Mouse (Mus musculus) testis, adult 2 months (tissue): ENCODE measurements around the gene Hoxb8. TPM values are rescaled to one million over a fixed set of nuclear protein-coding genes. Genes with fewer than 3 reads are reported as not detected.

Source experiments
- H3K27ac ChIP-seq: fragments of 200-500 bp; 2 replicates; pipeline ENCODE4 v1.5.1; 2012; ENCODE audit warnings: low read depth, low read length; ENCODE audit not compliant: control insufficient read depth, insufficient read depth
- H3K27me3 ChIP-seq: fragments of 200-500 bp; 2 replicates; pipeline ENCODE4 v1.6.1; 2012; ENCODE audit warnings: mild to moderate bottlenecking, low read length, moderate library complexity; ENCODE audit not compliant: control insufficient read depth, insufficient read depth
- H3K36me3 ChIP-seq: fragments of 200-500 bp; 2 replicates; pipeline ENCODE4 v1.6.1; 2012; ENCODE audit warnings: mild to moderate bottlenecking, low read length; ENCODE audit not compliant: control insufficient read depth, insufficient read depth
- H3K4me1 ChIP-seq: fragments of 200-500 bp; 2 replicates; pipeline ENCODE4 v1.6.1; 2012; ENCODE audit warnings: low read length; ENCODE audit not compliant: control insufficient read depth, insufficient read depth
- H3K4me3 ChIP-seq: fragments of 200-500 bp; 2 replicates; pipeline ENCODE4 v1.5.1; 2012; ENCODE audit warnings: low read depth, mild to moderate bottlenecking, low read length, moderate library complexity, mixed read lengths; ENCODE audit not compliant: control insufficient read depth
- CTCF ChIP-seq: fragments of 200-500 bp; IDR thresholded peaks from 2 replicates; pipeline ENCODE4 v1.5.1; 2012; ENCODE audit warnings: low read depth, mild to moderate bottlenecking, inconsistent platforms, low read length, moderate library complexity; ENCODE audit not compliant: control insufficient read depth, insufficient read depth, insufficient replicate concordance
- POLR2A ChIP-seq: fragments of 200-500 bp; IDR thresholded peaks from 2 replicates; pipeline ENCODE4 v1.6.1; 2012; ENCODE audit warnings: low read depth, mild to moderate bottlenecking, inconsistent platforms, low read length, moderate library complexity; ENCODE audit not compliant: control insufficient read depth
- polyA plus RNA-seq: library from polyadenylated mRNA; depleted of rRNA; stranded (reverse); fragments of >200 nt; gene quantifications from 2 replicates; pipeline ENCODE4 v1.2.3, GENCODE M21; 2012; rRNA removed

Hoxb8 gene
- polyA plus RNA-seq, 1 experiment: 0.11 TPM

- Histone ChIP-seq H3K4me3 (no peak overlapping the region), H3K27me3 (peaks cover 2% of the 10 kb centered on the region), H3K4me1 (peaks cover 3% of the 10 kb centered on the region; the same call in 1 of the 2 replicates), H3K36me3 (no peaks in the 10 kb centered on the region), H3K27ac (no peak overlapping the region)
- TF ChIP-seq POLR2A: no peak
- no peak for TF ChIP-seq CTCF
These were observed 45.0 kb downstream of the Hoxb8 start for GRCm38 (mm10) chr11:96326705-96327104.

- Histone ChIP-seq H3K4me1 (peaks cover 3% of the 10 kb centered on the region; the same call in 1 of the 2 replicates), H3K27me3 (peaks cover 2% of the 10 kb centered on the region), H3K36me3 (no peaks in the 10 kb centered on the region), H3K4me3 (no peak overlapping the region), H3K27ac (no peak overlapping the region)
- no peak for TF ChIP-seq CTCF
- no peak for TF ChIP-seq POLR2A
These were observed 45.4 kb downstream of the Hoxb8 start for GRCm38 (mm10) chr11:96327122-96327521.

- peaks cover 5% of the 10 kb centered on the region for H3K27me3 ChIP-seq
These were observed 46.0 kb downstream of the Hoxb8 start for GRCm38 (mm10) chr11:96327750-96328149.

GRCm38 (mm10) chr11:96328605-96329004, 46.9 kb downstream of the Hoxb8 start:
- peaks cover 5% of the 10 kb centered on the region for H3K27me3 ChIP-seq
- H3K4me3 ChIP-seq: no peak overlapping the region
- no peak overlapping the region for H3K27ac ChIP-seq
- TF ChIP-seq CTCF (no peak), POLR2A (no peak)
- H3K36me3 ChIP-seq: no peaks in the 10 kb centered on the region
- H3K4me1 ChIP-seq: peaks cover 6% of the 10 kb centered on the region

More at GRCm38 (mm10) chr11:96327750-96328149, 46.0 kb downstream of the Hoxb8 start:
- Histone ChIP-seq H3K4me3 (no peak overlapping the region), H3K4me1 (peaks cover 3% of the 10 kb centered on the region), H3K36me3 (no peaks in the 10 kb centered on the region), H3K27ac (no peak overlapping the region)
- no peak for TF ChIP-seq CTCF
- no peak for TF ChIP-seq POLR2A

GRCm38 (mm10) chr11:96332105-96332504, 50.4 kb downstream of the Hoxb8 start:
- H3K4me1 ChIP-seq: peaks cover 5% of the 10 kb centered on the region
- no peak overlapping the region for H3K4me3 ChIP-seq
- TF ChIP-seq POLR2A (no peak), CTCF (no peak)
- H3K27me3 ChIP-seq: peaks cover 3% of the 10 kb centered on the region; the same call in 1 of the 2 replicates
- H3K36me3 ChIP-seq: no peaks in the 10 kb centered on the region
- H3K27ac ChIP-seq: no peak overlapping the region

- TF ChIP-seq POLR2A (no peak), CTCF (no peak)
- Histone ChIP-seq H3K27me3 (peaks cover 3% of the 10 kb centered on the region; the same call in 1 of the 2 replicates), H3K4me1 (peaks cover 5% of the 10 kb centered on the region), H3K27ac (no peak overlapping the region), H3K4me3 (peak overlapping the region; percentile 15; the same call in 1 of the 2 replicates), H3K36me3 (no peaks in the 10 kb centered on the region)
These were observed 50.9 kb downstream of the Hoxb8 start for GRCm38 (mm10) chr11:96332618-96333032.

GRCm38 (mm10) chr11:96333241-96334001, 51.7 kb downstream of the Hoxb8 start:
- no peaks in the 10 kb centered on the region for H3K36me3 ChIP-seq
- H3K27ac ChIP-seq: no peak overlapping the region
- no peak for TF ChIP-seq POLR2A
- no peak for TF ChIP-seq CTCF
- peak overlapping the region; percentile 8 for H3K4me3 ChIP-seq
- H3K4me1 ChIP-seq: peaks cover 5% of the 10 kb centered on the region
- peaks cover 3% of the 10 kb centered on the region; the same call in 1 of the 2 replicates for H3K27me3 ChIP-seq

- H3K4me1 ChIP-seq: peaks cover 5% of the 10 kb centered on the region
- H3K27me3 ChIP-seq: peaks cover 3% of the 10 kb centered on the region; the same call in 1 of the 2 replicates
- H3K4me3 ChIP-seq: no peak overlapping the region
- no peaks in the 10 kb centered on the region for H3K36me3 ChIP-seq
- TF ChIP-seq CTCF: no peak
- TF ChIP-seq POLR2A: no peak
- H3K27ac ChIP-seq: no peak overlapping the region
These were observed 52.3 kb downstream of the Hoxb8 start for GRCm38 (mm10) chr11:96334002-96334364.

Other genes starting within 250 kb of the Hoxb8 start
- gene Snf8, start 247.0 kb upstream of the Hoxb8 start, polyA plus RNA-seq: 51.8 and 56.4 TPM in 2 replicates
- gene Ube2z, start 216.5 kb upstream of the Hoxb8 start, polyA plus RNA-seq: 19.1 and 21.2 TPM in 2 replicates
- gene Atp5g1, start 206.2 kb upstream of the Hoxb8 start, polyA plus RNA-seq: 234 and 248 TPM in 2 replicates
- 0.08 and 0.15 TPM in 2 replicates for gene Calcoco2, start 169.9 kb upstream of the Hoxb8 start, polyA plus RNA-seq
- 90.4 and 94.5 TPM in 2 replicates for gene Ttll6, start 148.1 kb upstream of the Hoxb8 start, polyA plus RNA-seq
- 0.04 TPM in 2 replicates for gene Hoxb13, start 87.6 kb upstream of the Hoxb8 start, polyA plus RNA-seq
- 0.36 and 1.0 TPM in 2 replicates for gene Hoxb9, start 10.4 kb upstream of the Hoxb8 start, polyA plus RNA-seq
- 1.6 TPM in 1 of 2 replicates, not detected in the other for gene Hoxb7, start 4.7 kb downstream of the Hoxb8 start, polyA plus RNA-seq
- gene Hoxb6, start 10.6 kb downstream of the Hoxb8 start, polyA plus RNA-seq: 0.15 and 3.4 TPM in 2 replicates
- 0.14 and 0.67 TPM in 2 replicates for gene Hoxb5, start 21.4 kb downstream of the Hoxb8 start, polyA plus RNA-seq
- gene Hoxb4, start 36.4 kb downstream of the Hoxb8 start, polyA plus RNA-seq: 0.07 and 1.3 TPM in 2 replicates
- 5.6 and 6.7 TPM in 2 replicates for gene Hoxb3, start 41.4 kb downstream of the Hoxb8 start, polyA plus RNA-seq
- 0.20 and 1.2 TPM in 2 replicates for gene Hoxb2, start 68.6 kb downstream of the Hoxb8 start, polyA plus RNA-seq
- not detected in 2 replicates for gene Hoxb1, start 83.8 kb downstream of the Hoxb8 start, polyA plus RNA-seq
- gene Skap1, start 182.7 kb downstream of the Hoxb8 start, polyA plus RNA-seq: 1.5 and 2.3 TPM in 2 replicates